Mouse (Mus musculus): ENCODE data around the gene Dbr1. TPM values are rescaled to one million over a fixed set of nuclear protein-coding genes. Genes with fewer than 3 reads are reported as not detected.
"Not testable (repeated sequence)": the region's sequence is repeated elsewhere in the genome, so short reads cannot be mapped to it uniquely, and the experiment has no call there.

The Dbr1 gene
- 5.9 and 7.7 TPM in 2 replicates for polyA plus RNA-seq (2012; rRNA removed)

- DNase-seq (ENCODE audit: low read depth) = no peak
These were observed at the start of gene Dbr1 for GRCm38 (mm10) chr9:99575677-99576480. Gene Dbr1, plus strand, starts transcription at chr9:99575799.

DNA sequence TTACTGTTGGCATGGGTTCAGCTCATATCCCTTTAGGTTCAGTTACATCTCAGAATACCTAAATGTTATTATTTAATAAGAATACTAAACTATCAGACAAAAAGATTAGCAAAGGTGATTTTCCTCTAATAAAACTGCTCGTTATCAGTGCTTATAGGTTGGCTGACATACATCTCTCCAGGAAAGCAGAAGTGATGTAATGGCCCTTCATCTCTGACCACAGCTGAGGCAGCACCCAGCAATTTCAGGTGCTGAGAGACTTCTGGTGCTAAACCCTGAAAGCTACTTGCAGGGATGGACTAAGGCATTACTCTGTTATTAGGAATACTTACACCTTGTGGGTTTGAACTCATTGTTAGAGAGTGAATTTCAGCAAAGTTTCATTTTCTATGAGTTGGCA is 43.7 kb upstream of the Dbr1 start:
- no peak for DNase-seq (ENCODE audit: low read depth)

DNA sequence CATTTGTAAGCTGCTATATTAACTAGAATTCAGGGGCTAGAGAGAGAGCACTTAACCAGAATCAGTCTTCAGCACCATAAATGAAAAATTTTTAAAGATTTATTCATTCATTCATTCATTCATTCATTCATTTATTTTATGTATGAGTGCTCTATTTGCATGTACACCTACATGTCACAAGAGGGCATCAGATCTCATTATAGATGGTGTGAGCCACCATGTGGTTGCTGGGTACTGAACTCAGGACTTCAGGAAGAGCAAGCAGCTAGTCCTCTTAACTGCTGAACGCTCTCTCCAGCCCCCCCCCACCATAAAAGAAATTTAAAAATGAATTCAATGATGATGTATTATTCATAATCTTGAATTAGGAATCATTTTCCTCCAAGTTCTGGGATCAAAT is 29.3 kb upstream of the Dbr1 start:
- no peak for DNase-seq (ENCODE audit: low read depth)

- no peak for DNase-seq (ENCODE audit: low read depth)
These were observed 23.5 kb upstream of the Dbr1 start for GRCm38 (mm10) chr9:99552068-99552467.

GRCm38 (mm10) chr9:99553049-99553448 is 22.6 kb upstream of the Dbr1 start:
- DNase-seq (ENCODE audit: low read depth) = no peak

GRCm38 (mm10) chr9:99554052-99554451 is 21.5 kb upstream of the Dbr1 start:
- no peak for DNase-seq (ENCODE audit: low read depth)

DNA sequence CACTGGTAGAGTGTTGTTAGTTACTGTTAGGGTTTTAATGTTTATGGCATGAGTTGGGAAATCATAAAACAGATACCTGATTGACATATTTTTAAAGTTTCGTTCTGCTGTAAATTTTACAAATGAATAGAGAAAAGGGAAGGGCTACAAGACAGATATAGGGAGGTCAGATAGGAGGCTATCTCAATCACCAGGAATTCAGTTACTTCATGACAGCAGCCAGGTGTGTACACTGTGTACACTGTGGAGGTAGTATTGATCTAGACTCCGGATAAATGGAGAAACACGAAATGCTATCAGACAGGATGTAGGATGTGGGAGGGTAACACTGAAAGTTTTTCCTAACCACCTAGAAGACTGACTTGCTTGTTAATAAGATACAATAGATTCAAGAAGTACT is 20.3 kb upstream of the Dbr1 start:
- DNase-seq (ENCODE audit: low read depth) = no peak

GRCm38 (mm10) chr9:99557580-99558300 is 17.9 kb upstream of the Dbr1 start:
- no peak for DNase-seq (ENCODE audit: low read depth)

DNA sequence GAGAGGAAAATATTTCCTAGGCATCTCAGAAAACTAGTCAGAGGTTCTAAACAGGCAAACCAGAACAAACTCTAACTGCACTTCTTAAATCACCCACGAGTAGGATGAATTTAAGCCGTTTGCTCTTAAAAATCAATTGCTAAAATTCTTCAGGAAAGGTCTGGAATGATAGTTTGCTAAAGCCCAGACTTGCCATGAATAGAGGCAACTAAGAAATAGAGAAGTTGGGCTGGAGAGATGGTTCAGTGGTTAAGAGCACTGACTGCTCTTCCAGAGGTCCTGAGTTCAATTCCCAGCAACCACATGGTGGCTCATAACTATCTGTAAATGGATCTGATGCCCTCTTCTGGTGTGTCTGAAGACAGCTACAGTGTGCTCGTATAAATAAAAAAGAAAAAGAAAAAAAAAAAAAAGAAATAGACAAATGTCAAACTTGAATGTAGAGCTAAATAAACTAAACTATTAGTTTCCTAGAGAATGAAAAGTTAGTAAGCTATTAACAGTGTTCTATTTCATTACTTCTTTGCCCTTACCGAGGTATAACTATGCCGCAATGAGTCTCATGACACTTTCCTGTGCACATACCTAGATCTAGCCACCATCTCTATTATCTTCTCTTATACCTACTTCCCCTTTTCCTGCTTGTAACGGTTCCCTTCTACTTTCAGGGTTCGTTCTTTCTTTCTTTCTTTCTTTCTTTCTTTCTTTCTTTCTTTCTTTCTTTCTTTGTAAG is 16.6 kb upstream of the Dbr1 start:
- no peak for DNase-seq (ENCODE audit: low read depth)

DNA sequence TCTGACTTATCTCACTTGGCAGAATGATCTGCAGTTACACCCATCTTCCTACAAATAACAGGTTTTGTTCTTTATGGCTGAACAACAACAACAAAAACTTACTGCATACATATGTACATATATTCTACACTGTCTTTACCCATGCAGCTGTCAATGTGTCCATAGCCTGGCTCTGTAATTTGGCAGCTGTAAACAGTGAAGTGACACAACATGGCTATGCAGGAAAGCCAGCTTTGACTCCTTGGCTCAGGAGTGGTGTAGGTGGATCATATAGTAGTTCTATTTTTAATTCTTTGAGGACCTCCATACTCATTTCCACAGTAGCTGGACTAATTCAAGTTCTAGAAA is 16.1 kb upstream of the Dbr1 start:
- no peak for DNase-seq (ENCODE audit: low read depth)

DNA sequence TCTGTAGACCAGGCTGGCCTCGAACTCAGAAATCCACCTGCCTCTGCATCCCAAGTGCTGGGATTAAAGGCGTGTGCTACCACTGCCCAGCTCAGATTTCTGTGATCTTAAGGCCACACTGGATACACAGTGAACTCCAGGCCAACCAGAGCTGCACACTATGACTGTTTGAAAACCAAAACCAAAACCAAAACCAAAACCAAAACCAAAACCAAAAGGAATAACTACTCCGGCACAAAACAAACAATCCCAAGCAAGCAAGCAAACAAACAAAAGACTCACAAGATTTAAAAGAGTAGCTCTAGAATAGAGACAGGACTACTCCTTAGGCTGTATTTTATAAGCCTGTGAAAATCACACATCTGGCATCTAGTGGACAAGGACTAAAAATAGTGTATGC is 15.2 kb upstream of the Dbr1 start:
- DNase-seq (ENCODE audit: low read depth) = no peak

GRCm38 (mm10) chr9:99563714-99564113 is 11.9 kb upstream of the Dbr1 start:
- DNase-seq (ENCODE audit: low read depth) = no peak

GRCm38 (mm10) chr9:99568023-99568346 is 7.6 kb upstream of the Dbr1 start:
- no peak for DNase-seq (ENCODE audit: low read depth)

- no peak for DNase-seq (ENCODE audit: low read depth)
These were observed 7.1 kb upstream of the Dbr1 start, which contains the start of gene Armc8 for GRCm38 (mm10) chr9:99568347-99569070. Gene Armc8, minus strand, starts transcription at chr9:99568899.

DNA sequence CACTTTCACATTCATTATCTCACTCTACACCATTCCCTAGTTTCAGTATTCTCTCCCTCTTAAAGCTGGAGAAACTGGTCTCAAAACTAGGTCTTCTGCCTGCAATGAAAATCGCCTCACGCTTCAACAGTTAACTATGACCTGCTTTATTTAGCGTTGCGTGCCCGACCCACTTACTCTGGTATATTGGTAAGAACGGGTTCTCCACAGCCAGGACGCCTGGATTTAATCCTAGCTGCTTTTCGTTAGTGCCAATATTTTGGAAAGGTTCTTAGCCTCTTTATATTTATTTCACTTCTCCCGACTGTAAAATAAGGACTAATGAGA is 6.6 kb upstream of the Dbr1 start:
- DNase-seq (ENCODE audit: low read depth) = no peak

DNA sequence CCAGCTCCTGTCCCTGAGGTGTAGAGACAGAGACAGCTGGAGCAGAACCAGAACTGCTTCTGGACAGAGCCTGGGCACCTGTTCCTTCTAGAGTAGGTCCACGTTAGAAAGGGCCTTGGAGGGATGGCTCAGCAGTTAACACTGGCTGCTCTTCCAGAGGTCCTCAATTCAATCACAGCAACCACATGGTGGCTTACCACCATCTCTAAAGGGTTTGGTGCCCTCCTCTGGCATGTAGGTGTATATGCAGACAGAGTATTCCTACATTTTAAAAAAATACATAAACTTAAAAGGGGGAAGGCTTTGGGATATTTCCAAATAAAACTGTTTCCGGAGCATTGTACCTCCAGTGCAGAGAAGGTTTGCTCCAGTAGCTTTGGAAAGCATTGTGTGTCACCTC is 5.1 kb downstream of the Dbr1 start:
- DNase-seq (ENCODE audit: low read depth) = no peak

DNA sequence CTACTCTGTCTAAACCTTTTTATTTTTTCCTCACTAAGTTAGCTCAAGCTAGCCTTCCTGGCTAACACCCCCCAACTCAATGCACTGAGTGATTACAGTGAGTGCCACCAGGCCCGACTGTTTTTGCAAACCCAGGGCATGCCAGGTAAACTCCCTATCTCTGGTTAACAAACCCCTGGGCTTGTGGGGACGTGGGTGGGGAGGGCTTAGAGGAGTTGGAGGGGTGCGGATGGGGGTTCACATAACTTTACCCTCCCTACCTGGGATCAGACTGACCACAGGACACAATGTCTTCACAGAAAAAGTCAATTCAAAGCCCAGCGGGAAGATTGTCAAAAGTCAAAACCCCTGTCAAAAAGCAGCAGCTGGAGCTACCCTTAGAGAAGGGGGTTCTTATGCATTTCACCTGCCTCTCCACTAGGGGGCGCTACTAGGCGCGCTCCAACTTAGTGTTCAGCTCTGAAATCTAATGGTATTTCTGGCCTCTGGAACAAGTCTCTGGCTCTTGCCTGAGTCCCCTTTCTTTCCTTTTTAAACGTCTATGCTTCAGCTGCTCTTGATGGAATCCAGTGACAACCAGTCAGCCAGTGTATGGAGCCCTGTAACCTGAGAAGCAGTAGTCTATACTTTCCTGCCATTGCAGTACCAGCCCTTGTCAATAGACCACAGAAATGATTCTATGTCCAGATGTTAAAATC is 12.1 kb downstream of the Dbr1 start:
- no peak for DNase-seq (ENCODE audit: low read depth)

DNA sequence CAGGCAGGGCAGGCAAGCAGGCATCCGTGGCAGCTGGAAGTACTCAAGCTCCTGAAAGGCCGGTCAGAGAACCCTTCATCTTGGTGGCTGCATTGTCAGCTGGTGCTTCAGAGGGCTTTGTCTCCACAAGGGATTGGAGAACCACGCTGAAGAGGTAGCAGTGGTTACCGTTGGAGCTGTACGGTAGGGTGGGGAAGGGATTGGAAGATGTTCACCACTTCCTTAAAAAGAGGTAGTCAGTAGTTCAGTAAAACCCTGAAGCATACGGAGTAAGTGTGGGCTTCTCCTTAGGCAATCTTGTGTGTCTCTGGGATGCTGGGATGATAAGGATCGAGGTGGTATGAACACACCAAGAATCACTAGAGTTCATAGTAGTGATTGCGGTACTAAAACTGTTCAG is 15.5 kb downstream of the Dbr1 start:
- no peak for DNase-seq (ENCODE audit: low read depth)

DNA sequence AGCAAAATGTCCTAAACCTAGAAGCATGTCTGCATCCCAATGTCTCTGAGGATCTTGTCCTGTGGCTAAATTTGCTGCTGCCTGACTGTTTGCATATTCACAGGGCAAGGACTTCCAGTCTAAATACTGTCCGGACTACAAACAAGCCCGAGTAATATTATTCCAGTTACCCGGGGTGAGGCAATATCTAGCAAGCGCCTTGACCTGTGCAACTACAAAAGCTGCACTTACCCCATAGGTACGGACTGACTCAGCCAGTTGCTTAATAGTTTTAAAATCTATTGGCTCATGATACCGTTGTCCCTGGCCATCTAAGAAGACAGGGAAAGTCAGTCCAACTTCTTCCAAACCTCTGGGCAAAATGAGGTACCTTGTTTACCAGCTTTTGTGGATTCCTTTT is 23.5 kb downstream of the Dbr1 start:
- DNase-seq (ENCODE audit: low read depth) = not testable (repeated sequence)

DNA sequence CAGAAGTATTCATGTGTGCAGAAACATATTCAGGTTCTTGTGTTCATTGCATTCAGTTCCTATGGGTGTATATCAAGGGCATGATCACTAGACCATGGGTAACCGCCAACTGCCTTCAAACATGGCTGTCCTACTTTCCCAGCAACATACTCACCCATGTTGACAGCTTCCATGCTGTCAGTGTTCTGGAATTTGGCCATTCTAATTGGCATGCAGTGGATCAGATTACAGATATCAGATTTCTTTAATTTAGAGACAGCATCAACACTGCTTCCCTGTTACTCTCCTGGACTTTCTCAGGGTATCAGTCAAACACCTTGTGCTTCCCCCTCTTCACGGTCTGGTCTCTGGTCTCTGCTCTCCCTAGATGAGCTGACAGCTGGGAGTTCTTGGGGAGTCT is 28.0 kb downstream of the Dbr1 start:
- DNase-seq (ENCODE audit: low read depth) = no peak

- DNase-seq (ENCODE audit: low read depth) = no peak
These were observed 36.6 kb downstream of the Dbr1 start, which contains the start of gene A4gnt for GRCm38 (mm10) chr9:99612202-99612601. Gene A4gnt, plus strand, starts transcription at chr9:99612502.

DNA sequence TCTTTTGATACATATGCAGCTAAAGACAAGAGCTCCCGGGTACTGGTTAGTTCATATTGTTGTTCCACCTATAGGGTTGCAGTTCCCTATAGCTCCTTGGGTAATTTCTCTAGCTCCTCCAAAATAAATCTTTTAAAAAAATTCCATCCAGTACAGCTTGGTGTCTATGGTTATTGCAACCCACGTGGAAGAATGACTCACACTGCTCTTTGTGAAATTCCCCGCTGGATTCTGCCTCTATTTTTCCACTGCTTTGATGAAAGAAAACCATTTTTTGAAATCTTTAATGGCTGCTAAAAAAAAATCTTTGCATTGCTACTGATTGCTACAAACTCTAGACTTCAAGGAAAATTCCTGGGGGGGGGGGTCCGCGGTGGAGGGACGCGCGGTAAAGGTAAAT is 44.1 kb downstream of the Dbr1 start:
- DNase-seq (ENCODE audit: low read depth) = no peak

Measured in gonadal fat pad, adult 2 months (tissue).